ENCODE assay signal across 7 mouse cellular contexts in the genomic region with DNA sequence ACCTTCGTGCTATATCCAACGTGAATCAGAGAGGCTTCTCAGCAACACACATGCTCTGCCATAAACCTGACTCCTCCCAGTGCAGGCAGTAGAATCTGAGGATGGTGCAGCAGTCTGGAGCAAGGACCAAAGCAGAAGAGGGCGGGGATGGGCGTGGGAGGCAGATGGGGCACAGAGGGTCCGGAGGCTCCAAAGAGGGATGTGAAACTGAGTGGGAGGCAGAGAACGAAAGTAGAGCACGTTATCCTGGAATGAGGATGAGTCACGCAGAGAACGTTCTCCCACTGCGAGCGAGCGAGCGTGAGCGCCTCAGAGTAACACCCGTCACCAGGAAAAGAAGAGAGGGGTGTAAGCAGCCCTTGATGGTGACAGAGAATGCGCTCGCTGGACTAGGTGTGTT. TPM values are rescaled to one million over a fixed set of nuclear protein-coding genes. Genes with fewer than 3 reads are reported as not detected.
DNase-seq lines count a peak whose midpoint lies in the region; ATAC-seq lines count a peak whose summit lies in the region.

No protein-coding gene starts in this region.

- DNase-seq in 3T3-L1 (ENCODE audit: low read depth, low spot score), result peak; percentile 66
- peak; percentile 31 for DNase-seq in CD4-positive helper T cell, adult 2 months (ENCODE audit: low read depth, low spot score)
- DNase-seq in left cerebral cortex, postnatal 14 days (ENCODE audit: low spot score in 2 of 2), result peak; percentile 78 to 91
- DNase-seq in right cerebral cortex, postnatal 14 days, result peak; percentile 64
- DNase-seq in cerebellum, adult 11-12 months, result no peak

- intact Hi-C loops in left cerebral cortex, postnatal 14 days (cut with DNase I), result no loop called here

- no peak overlapping the region for H3K27ac ChIP-seq in heart, embryonic 15.5 days
- no peak overlapping the region for H3K27ac ChIP-seq in forebrain, embryonic 15.5 days (replicated peaks)

- no peak overlapping the region for H3K4me3 ChIP-seq in heart, embryonic 15.5 days
- H3K4me3 ChIP-seq in forebrain, embryonic 15.5 days, result no peak overlapping the region

- 48% methylated on average over 17 of the region's 17 CpGs for WGBS in heart, embryonic 15.5 days
- 83% methylated on average over 17 of the region's 17 CpGs for WGBS in forebrain, embryonic 15.5 days

- no peaks in the 10 kb centered on the region for H3K27me3 ChIP-seq in heart, embryonic 15.5 days
- no peaks in the 10 kb centered on the region for H3K27me3 ChIP-seq in forebrain, embryonic 15.5 days

- ATAC-seq in heart, embryonic 15.5 days (replicated peaks; ENCODE audit: insufficient number of reproducible peaks, insufficient read depth, low FRiP score, low read depth), result 0 out of 2 replicates have a peak, but pooled peaks have one; percentile 18
- no peak for ATAC-seq in forebrain, embryonic 15.5 days (replicated peaks)

- H3K4me1 ChIP-seq in heart, embryonic 15.5 days (replicated peaks), result peaks cover 10% of the 10 kb centered on the region
- H3K4me1 ChIP-seq in forebrain, embryonic 15.5 days, result no peaks in the 10 kb centered on the region

- no peaks in the 10 kb centered on the region for H3K36me3 ChIP-seq in heart, embryonic 15.5 days
- no peaks in the 10 kb centered on the region for H3K36me3 ChIP-seq in forebrain, embryonic 15.5 days

- peak overlapping the region; percentile 34 for H3K4me2 ChIP-seq in heart, embryonic 15.5 days
- H3K4me2 ChIP-seq in forebrain, embryonic 15.5 days (replicated peaks), result no peak overlapping the region

- H3K9ac ChIP-seq in heart, embryonic 15.5 days, result no peak overlapping the region
- H3K9ac ChIP-seq in forebrain, embryonic 15.5 days (replicated peaks), result no peak overlapping the region

- H3K9me3 ChIP-seq in heart, embryonic 15.5 days (replicated peaks), result no peaks in the 10 kb centered on the region
- no peaks in the 10 kb centered on the region for H3K9me3 ChIP-seq in forebrain, embryonic 15.5 days

RNA-seq across cellular contexts. Expression of gene Slc30a1, which starts 12.2 kb away (rescaled TPM):
- 2.5 and 2.6 TPM in 2 replicates for polyA plus RNA-seq in heart, embryonic 15.5 days (2015; fragmentation: Nextera tagmentation; extraction: Ambion mirVana)
- total RNA-seq in left cerebral cortex, postnatal 14 days (2021), result 10 to 100 TPM; 33.4 to 36.2 TPM
- polyA plus RNA-seq in forebrain, embryonic 15.5 days (2015; fragmentation: Nextera tagmentation; extraction: Ambion mirVana), result 3.4 and 3.7 TPM in 2 replicates
